Mouse (Mus musculus) forebrain, embryonic 10.5 days (tissue): ENCODE data around the gene Gng2. TPM values are rescaled to one million over a fixed set of nuclear protein-coding genes. Genes with fewer than 3 reads are reported as not detected.
A peak's percentile ranks its signal among the peaks of the same experiment; 100 is the strongest.
"Not testable (repeated sequence)": the region's sequence is repeated elsewhere in the genome, so short reads cannot be mapped to it uniquely, and the experiment has no call there.

Source experiments
- DNase-seq: peaks from one replicate; pipeline ENCODE4 v3.0.0-alpha.2; 2017; ENCODE audit warnings: low spot score; ENCODE audit errors: extremely low spot score
- H3K27ac ChIP-seq: fragments of 300-500 bp; sonication (generic); 2 replicates; pipeline ENCODE4 v1.5.1; 2016; ENCODE audit warnings: mild to moderate bottlenecking
- H3K27me3 ChIP-seq: fragments of 300-500 bp; sonication (generic); 2 replicates; pipeline ENCODE4 v1.6.1; 2016; ENCODE audit warnings: mild to moderate bottlenecking; ENCODE audit not compliant: poor library complexity, severe bottlenecking
- H3K36me3 ChIP-seq: fragments of 300-500 bp; sonication (generic); replicated peaks from 2 replicates; pipeline ENCODE4 v1.6.1; 2016; ENCODE audit warnings: mild to moderate bottlenecking, moderate library complexity
- H3K4me1 ChIP-seq: fragments of 300-500 bp; sonication (generic); 2 replicates; pipeline ENCODE4 v1.6.1; 2016
- H3K4me3 ChIP-seq: fragments of 300-500 bp; sonication (generic); 2 replicates; pipeline ENCODE4 v1.5.1; 2016; ENCODE audit warnings: mild to moderate bottlenecking, moderate library complexity
- H3K9me3 ChIP-seq: fragments of 300-500 bp; sonication (generic); 2 replicates; pipeline ENCODE4 v1.6.1; 2016; ENCODE audit warnings: mild to moderate bottlenecking, moderate library complexity
- WGBS: fragments of 180-500 bp; shearing (Covaris S2); methylation state at CpG from one replicate; pipeline ENCODE4 v1.1.7; 2016; 5-methylcytosine and 5-hydroxymethylcytosine counted together
- polyA plus RNA-seq: library from polyadenylated mRNA; unstranded; fragments of >200 nt; fragmentation: Nextera tagmentation; extraction: Ambion mirVana; gene quantifications from 2 replicates; pipeline ENCODE4 v1.2.1, GENCODE M21; 2016

The Gng2 gene
- polyA plus RNA-seq, 1 experiment from 2014 or later: 86.1 TPM

GRCm38 (mm10) chr14:19917534-19917933 is 59.9 kb downstream of the Gng2 start:
- no peak for DNase-seq
- Histone ChIP-seq H3K27me3 (no peaks in the 10 kb centered on the region), H3K4me3 (no peak overlapping the region), H3K36me3 (peaks cover 44% of the 10 kb centered on the region), H3K9me3 (no peaks in the 10 kb centered on the region), H3K4me1 (peaks cover 49% of the 10 kb centered on the region), H3K27ac (peak overlapping the region; percentile 62; the same call in 1 of the 2 replicates)
- 93% methylated on average over 7 of the region's 7 CpGs for WGBS

- Histone ChIP-seq H3K4me3 (no peak overlapping the region), H3K27me3 (no peaks in the 10 kb centered on the region), H3K27ac (no peak overlapping the region), H3K36me3 (peaks cover 40% of the 10 kb centered on the region), H3K9me3 (no peaks in the 10 kb centered on the region), H3K4me1 (peaks cover 40% of the 10 kb centered on the region)
- WGBS: 83% methylated on average over 2 of the region's 2 CpGs
- no peak for DNase-seq
Observed at GRCm38 (mm10) chr14:19916315-19916714, 61.1 kb downstream of the Gng2 start.

- Histone ChIP-seq H3K36me3 (peaks cover 32% of the 10 kb centered on the region), H3K9me3 (no peaks in the 10 kb centered on the region), H3K27me3 (no peaks in the 10 kb centered on the region), H3K4me1 (peaks cover 19% of the 10 kb centered on the region), H3K4me3 (no peak overlapping the region), H3K27ac (no peak overlapping the region)
- DNase-seq: no peak
- 85% methylated on average over 3 of the region's 3 CpGs for WGBS
Observed at GRCm38 (mm10) chr14:19912891-19913290, 64.5 kb downstream of the Gng2 start.

GRCm38 (mm10) chr14:19905615-19906014 is 71.8 kb downstream of the Gng2 start:
- peak; percentile 10 for DNase-seq
- Histone ChIP-seq H3K4me3 (no peak overlapping the region), H3K9me3 (no peaks in the 10 kb centered on the region), H3K4me1 (peaks cover 28% of the 10 kb centered on the region), H3K27me3 (no peaks in the 10 kb centered on the region), H3K36me3 (peaks cover 17% of the 10 kb centered on the region), H3K27ac (peak overlapping the region; percentile 21; the same call in 1 of the 2 replicates)
- WGBS: 83% methylated on average over 5 of the region's 5 CpGs

GRCm38 (mm10) chr14:19904821-19905220 is 72.6 kb downstream of the Gng2 start:
- H3K4me1 ChIP-seq: peaks cover 25% of the 10 kb centered on the region
- H3K27me3 ChIP-seq: no peaks in the 10 kb centered on the region
- H3K27ac ChIP-seq: 0 out of 2 replicates have a peak overlapping the region, but pooled peaks have one; percentile 31
- H3K36me3 ChIP-seq: peaks cover 17% of the 10 kb centered on the region
- DNase-seq: no peak
- 25% methylated on average over 3 of the region's 3 CpGs for WGBS
- no peak overlapping the region for H3K4me3 ChIP-seq
- no peaks in the 10 kb centered on the region for H3K9me3 ChIP-seq

GRCm38 (mm10) chr14:19904031-19904430 is 73.4 kb downstream of the Gng2 start:
- peaks cover 25% of the 10 kb centered on the region for H3K4me1 ChIP-seq
- H3K27me3 ChIP-seq: no peaks in the 10 kb centered on the region
- peaks cover 15% of the 10 kb centered on the region for H3K36me3 ChIP-seq
- no peaks in the 10 kb centered on the region for H3K9me3 ChIP-seq
- WGBS: 31% methylated on average over 5 of the region's 5 CpGs
- no peak overlapping the region for H3K4me3 ChIP-seq
- DNase-seq: peak; percentile 15
- peak overlapping the region; percentile 66; the same call in 1 of the 2 replicates for H3K27ac ChIP-seq

- Histone ChIP-seq H3K27ac (no peak overlapping the region), H3K9me3 (no peaks in the 10 kb centered on the region), H3K36me3 (peaks cover 6% of the 10 kb centered on the region; the same call in 1 of the 2 replicates), H3K4me3 (no peak overlapping the region), H3K4me1 (peaks cover 21% of the 10 kb centered on the region), H3K27me3 (no peaks in the 10 kb centered on the region)
- WGBS: 91% methylated on average over 4 of the region's 4 CpGs
- peak; percentile 14 for DNase-seq
Observed at GRCm38 (mm10) chr14:19900492-19900891, 76.9 kb downstream of the Gng2 start.

- no peaks in the 10 kb centered on the region for H3K4me1 ChIP-seq
- WGBS: 93% methylated on average over 5 of the region's 5 CpGs
- no peaks in the 10 kb centered on the region for H3K9me3 ChIP-seq
Observed at GRCm38 (mm10) chr14:19887569-19887968, 89.9 kb downstream of the Gng2 start.

GRCm38 (mm10) chr14:19884431-19884830 is 93.0 kb downstream of the Gng2 start:
- H3K27me3 ChIP-seq, H3K4me3 ChIP-seq: not testable (repeated sequence)
- whole genome bisulfite sequencing: 94% methylated on average over 1 of the region's 1 CpGs

More at GRCm38 (mm10) chr14:19887569-19887968, 89.9 kb downstream of the Gng2 start:
- DNase-seq: no peak
- no peaks in the 10 kb centered on the region for H3K27me3 ChIP-seq
- H3K27ac ChIP-seq: no peak overlapping the region
- H3K4me3 ChIP-seq: no peak overlapping the region
- H3K36me3 ChIP-seq: peaks cover 49% of the 10 kb centered on the region

GRCm38 (mm10) chr14:19874201-19874807 is 103.1 kb downstream of the Gng2 start:
- Histone ChIP-seq H3K36me3 (peaks cover 22% of the 10 kb centered on the region), H3K4me1 (no peaks in the 10 kb centered on the region), H3K27ac (no peak overlapping the region), H3K9me3 (no peaks in the 10 kb centered on the region), H3K27me3 (no peaks in the 10 kb centered on the region), H3K4me3 (no peak overlapping the region)
- 83% methylated on average over 11 of the region's 11 CpGs for WGBS
- DNase-seq: no peak

More at GRCm38 (mm10) chr14:19884431-19884830, 93.0 kb downstream of the Gng2 start:
- DNase-seq, H3K27ac ChIP-seq, H3K4me1 ChIP-seq, H3K9me3 ChIP-seq: not testable (repeated sequence)
- H3K36me3 ChIP-seq: peaks cover 26% of the 10 kb centered on the region

GRCm38 (mm10) chr14:19867286-19867935 is 110.0 kb downstream of the Gng2 start:
- Histone ChIP-seq H3K27me3 (no peaks in the 10 kb centered on the region), H3K27ac (no peak overlapping the region), H3K9me3 (no peaks in the 10 kb centered on the region), H3K4me3 (no peak overlapping the region), H3K4me1 (peaks cover 13% of the 10 kb centered on the region), H3K36me3 (no peaks in the 10 kb centered on the region; the same call in 1 of the 2 replicates)
- no peak for DNase-seq
- 68% methylated on average over 5 of the region's 5 CpGs for WGBS

GRCm38 (mm10) chr14:19865121-19865520 is 112.3 kb downstream of the Gng2 start:
- H3K27me3 ChIP-seq, DNase-seq, H3K9me3 ChIP-seq, H3K27ac ChIP-seq, H3K36me3 ChIP-seq, H3K4me3 ChIP-seq: not testable (repeated sequence)
- WGBS: 92% methylated on average over 9 of the region's 9 CpGs
- H3K4me1 ChIP-seq: peaks cover 13% of the 10 kb centered on the region
